In genomic region chr6:97993507-97993906, GRCm38 (mm10) we compare ENCODE assay signal across 24 mouse cellular contexts.
"Had no signal": no experiment of that assay in that cellular context is flagged by ENCODE, and none has a peak within 500 bp of the region (broad histone marks: within the 10 kb centered on the region; RNA-seq: fewer than 3 reads in every experiment).

No protein-coding gene starts in this region.

- H3K27ac ChIP-seq: heart, adult 2 months; heart, embryonic 13.5 days; heart, embryonic 15.5 days; hindbrain, embryonic 13.5 days; hindbrain, embryonic 15.5 days; hindbrain, postnatal 0 days; kidney, embryonic 15.5 days; kidney, postnatal 0 days; limb, embryonic 13.5 days; limb, embryonic 15.5 days; liver, embryonic 12.5 days had no signal

- DNase-seq: gastrocnemius, postnatal 14 days; gastrocnemius, postnatal 36 days; heart, adult 11 months; heart, adult 2 months; heart, postnatal 14 days; heart, postnatal 36 days; kidney, adult 11 months; kidney, adult 2 months; kidney, adult 9 months; kidney, postnatal 14 days; kidney, postnatal 36 days; layer of hippocampus, adult 9-11 months; layer of hippocampus, postnatal 36 days; left cerebral cortex, postnatal 4 days had no signal

- H3K4me3 ChIP-seq: heart, adult 2 months; heart, embryonic 13.5 days; heart, embryonic 15.5 days; hindbrain, embryonic 13.5 days; hindbrain, embryonic 15.5 days; kidney, embryonic 15.5 days; limb, embryonic 13.5 days; limb, embryonic 15.5 days; liver, embryonic 12.5 days had no signal

- H3K4me1 ChIP-seq: liver, embryonic 12.5 days had no signal
